Mouse (Mus musculus) mouse trophoblast stem cell (cell line): ENCODE results near the gene Rfx2.

ENCODE experiments used
- in situ Hi-C, 2 experiments: fragments of 300-500 bp; cut with MseI, MboI; formaldehyde crosslinking; loops; 2 replicates in 1 of 2; 3 replicates in 1 of 2; pipeline ENCODE4 v1.15.1; 2025

Rfx2 gene

DNA sequence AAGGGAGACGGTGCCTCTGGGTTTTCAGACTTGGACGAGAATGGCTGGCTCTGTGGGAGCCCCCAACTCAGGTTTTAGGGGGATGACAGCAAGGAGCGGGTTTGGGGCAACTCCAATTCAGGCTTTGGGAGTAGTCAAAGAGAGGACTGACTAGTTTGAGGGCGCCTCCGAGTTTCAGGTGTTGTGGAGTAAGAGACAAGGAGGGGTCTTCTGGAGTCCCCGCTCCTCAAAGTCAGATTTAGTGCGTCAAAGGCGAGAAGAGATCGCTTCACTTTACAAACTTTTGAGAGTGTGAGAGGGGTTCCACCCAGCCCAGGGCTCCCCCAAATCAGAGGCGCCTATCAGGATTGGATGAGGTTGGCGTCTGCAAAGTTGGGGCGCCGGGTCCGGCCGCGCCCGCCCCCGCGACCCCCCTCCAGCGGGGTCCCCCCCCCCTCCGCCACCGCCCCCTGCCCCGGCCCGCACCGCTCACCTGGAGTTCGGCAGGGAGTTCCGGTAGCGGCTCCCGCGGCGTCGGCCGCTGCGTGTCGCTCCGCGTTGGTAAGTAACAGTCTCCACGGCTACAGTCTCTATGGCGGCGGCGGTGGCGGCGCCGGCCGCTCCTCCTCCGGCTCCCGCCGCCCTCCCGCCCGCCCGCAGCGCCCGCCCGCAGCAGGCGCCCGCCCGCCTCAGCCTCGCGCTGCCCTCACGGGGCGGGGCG is at the start of gene Rfx2:
TSS of gene Rfx2 (minus strand) at position 603 of the 700 bp plus-strand sequence.
- in situ Hi-C loops = no loop called here

DNA sequence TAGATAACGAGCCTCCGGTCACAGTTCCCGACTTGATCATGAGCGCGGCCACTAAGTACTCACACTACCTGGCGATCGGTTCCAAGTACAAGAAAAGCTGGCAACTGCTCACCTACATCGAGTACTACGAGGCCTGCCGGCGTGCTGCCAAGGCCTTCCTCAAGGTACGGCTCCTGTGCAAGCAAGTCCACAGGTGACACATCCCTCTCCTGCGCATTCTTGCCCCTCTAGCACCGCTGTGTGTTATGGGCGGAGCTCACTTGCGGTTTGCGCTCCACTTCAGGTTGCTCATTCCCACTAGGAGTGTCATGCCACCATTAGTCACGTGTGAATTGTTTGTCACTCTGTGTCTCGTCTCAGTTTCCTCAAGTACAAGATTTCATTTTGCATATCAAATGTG is 46.6 kb upstream of the Rfx2 start:
- in situ Hi-C loops = no loop called here

DNA sequence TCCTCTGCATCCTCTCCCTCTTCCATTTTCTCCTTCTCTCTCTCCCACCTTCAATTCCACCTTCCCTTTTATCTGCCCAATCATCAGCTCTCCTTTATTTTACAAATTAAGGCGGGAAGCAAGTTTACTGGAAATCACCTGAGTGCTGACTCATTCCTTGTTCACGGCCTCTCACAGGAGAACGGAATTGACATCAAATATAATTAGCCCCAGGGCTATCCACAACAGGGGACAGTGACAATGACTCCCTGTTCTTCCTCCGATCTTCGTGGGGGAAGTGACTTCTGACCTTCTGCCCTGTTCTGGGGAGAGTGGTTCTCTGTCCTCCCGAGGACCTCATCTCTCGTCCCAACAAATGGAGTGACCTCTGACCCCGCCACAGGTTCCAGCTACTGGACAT is 46.2 kb upstream of the Rfx2 start:
- in situ Hi-C loops = no loop called here

DNA sequence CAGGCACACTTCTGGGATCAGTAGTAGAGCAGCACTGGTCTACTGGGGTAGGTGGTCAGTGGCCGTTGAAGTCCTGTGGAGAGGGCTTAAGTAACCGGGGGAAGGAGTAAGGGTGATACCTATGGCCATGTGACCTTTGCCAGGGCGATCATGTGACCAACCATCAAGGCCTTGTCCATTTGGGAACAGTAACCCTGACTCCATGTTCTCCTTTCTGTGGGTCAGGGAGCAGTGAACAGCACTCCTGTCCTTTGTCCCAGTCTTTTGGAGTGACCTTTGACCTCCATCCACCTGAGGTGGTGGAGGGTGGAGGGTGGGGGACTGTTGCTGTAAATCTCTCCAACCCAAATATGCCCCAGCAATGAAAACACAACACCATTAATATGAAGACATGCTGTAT is 45.7 kb upstream of the Rfx2 start:
- in situ Hi-C loops = no loop called here

DNA sequence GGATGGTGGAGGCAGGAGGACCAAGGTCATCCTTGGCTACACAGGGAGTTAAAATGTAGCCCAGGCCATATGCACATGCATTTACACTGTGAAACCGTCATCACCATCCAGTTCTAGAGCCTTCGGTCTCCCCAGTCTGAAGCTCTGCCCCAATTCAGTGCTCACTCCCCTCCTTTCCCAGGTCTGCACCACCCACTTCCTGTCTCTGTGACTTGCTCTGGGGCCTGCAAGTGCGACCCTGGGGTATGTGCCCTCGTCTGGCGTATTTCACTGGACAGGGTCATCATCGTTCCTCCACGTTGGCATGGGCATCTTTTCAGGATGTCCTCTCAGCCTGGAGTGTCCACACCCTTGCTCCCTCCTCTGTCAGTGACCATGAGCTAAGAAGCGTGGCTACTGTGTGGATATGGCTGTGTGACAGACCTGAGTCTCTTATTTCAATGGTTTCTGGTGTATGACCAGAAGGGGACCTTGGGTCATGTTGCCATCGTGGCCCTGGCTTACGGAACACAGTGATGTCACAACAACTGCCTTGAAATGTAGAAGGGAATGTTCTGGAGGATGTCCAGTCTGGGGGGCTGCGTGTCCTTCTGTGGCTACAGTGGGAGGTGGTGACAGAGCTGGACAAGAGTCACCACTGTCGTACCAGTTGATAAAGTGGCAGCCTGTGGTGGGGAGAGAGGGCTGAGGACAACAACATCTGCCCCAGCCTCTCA is 44.3 kb upstream of the Rfx2 start, which contains the start of gene 1700061G19Rik:
TSS of gene 1700061G19Rik (plus strand) at position 542 of the 716 bp plus-strand sequence.
- in situ Hi-C loops = no loop called here

DNA sequence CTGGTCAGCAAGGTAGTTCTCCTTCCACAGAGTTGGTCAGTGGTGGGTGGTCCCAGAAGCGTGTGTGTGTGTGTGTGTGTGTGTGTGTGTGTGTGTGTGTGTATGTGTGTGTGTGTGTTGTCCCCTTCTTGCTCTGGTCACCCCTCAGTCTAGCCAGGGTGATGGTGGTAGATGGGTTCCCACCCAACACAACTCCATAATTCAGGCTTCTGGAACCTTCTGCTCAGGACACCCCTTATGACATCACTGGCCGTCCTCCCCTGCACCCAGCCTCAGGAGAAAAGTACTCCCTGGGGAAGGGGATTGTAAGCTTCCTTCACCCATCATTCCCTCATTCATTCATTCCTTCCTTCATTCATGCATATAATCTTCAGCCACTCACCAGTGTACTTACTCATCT is 43.4 kb upstream of the Rfx2 start, which contains the start of gene Acsbg2:
TSS of gene Acsbg2 (minus strand) at position 211 of the 400 bp plus-strand sequence.
- in situ Hi-C loops = no loop called here

DNA sequence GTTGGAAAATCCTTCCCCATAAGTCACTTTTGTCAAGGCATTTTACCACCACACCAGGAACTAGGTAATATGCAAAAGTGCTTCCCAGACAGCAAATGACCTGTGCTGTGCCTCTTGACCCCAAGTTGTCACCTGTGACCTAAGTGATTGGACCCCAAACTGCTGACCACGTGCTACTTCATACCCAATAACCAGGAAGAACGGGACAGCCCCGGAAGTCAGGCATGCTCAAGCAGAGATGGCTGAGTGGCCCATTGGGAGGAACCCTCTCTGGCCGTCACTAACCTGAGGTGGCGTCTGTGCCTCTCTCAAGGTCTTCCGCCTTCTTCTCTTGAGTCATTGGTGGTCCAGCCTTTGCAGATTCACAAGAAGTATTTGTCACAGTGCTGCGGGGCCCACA is 41.7 kb upstream of the Rfx2 start:
- in situ Hi-C loops = no loop called here

DNA sequence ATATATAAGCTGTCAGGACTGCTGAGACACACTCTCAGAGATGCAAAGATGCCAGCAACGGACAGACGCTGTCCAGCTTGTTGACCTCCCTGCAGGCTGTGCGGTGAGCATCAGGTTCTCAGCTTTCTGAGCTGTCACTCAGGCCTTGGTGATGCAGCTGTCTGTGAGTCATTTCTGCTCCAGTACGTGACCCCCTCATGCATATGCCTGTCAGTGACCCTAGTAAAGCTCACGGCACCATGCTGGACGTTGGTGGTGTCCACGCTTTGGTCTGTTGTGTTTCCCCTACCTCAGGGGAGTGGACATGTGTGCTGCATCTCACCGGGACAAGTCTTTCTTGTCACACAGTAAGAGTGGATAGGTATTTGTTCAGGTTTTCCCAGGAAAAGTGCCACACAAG is 41.0 kb upstream of the Rfx2 start:
- in situ Hi-C loops = no loop called here

DNA sequence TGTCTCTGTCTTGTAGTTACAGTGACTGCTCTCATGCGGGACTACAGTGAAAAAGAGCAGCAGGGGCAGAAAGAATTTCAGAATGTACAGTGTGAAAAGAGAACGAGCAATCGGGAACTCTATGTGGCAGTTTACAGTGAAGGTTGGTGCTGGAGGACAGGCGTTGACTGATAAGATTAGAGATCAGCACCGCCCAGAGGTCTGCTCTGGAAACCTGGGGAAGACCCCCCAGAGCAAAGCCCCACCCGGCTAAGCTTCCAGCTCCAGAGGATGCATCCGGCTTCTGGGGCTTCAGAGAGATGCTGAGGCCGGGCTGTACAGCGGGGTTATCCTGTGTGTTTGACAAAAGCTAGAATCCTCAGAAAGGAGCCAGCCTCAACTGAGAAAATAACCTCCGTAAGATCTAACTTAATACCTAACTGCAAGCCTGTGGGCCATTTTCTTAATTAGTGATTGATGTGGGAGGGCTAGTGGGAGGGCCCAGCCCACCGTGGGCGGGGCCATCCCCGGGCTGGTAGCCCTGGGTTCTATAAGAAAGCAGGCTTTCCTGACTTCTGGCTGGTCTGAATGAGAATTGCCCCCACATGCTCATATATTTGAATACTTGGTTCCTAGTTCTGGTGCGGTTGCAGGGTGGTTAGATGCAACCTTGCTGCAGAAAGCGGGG is 39.6 kb upstream of the Rfx2 start:
- in situ Hi-C loops = no loop called here

DNA sequence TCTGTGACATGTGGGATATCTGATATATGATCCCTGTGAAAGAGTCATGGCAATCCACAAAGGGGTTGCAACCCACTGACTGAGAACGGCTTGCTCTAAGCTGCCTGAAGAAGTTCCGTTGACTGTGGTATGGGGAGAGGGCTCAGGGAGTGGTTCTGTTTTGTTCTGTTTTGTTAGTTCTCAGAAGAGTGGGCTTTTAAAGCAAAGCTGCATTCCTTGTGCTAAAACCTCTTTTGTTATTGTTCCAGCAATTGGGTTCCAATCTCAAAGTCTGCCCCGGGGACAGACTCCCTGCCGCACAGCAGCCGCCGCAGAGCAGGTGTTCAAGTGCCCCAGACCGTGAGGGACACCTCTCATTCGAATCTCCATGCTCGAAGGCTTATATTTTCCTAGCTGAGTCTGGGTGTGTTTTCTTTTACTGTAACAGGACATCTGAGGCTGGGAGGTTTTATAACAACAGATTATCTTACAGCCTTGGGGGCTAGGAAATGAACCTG is 38.7 kb upstream of the Rfx2 start:
- in situ Hi-C loops = no loop called here

DNA sequence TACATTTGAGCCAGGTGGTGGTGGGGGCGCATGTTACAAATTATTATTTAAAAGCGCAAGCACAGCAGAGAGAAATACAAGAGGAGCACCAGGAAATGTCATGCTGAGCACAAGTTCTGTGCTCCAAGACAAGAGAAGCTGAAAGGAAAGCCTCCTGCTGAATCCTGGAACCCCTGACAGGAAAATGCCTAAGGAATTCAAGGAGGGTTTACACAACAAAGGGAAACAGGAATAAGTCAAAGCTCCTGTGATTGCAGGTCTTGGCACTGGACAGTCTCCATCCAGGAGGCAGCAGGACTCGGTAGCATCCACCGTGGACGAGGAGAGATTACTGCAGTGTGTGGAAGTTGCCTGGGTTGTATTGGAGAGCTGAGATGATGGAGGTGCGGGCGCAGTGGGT is 35.3 kb upstream of the Rfx2 start:
- in situ Hi-C loops = no loop called here

DNA sequence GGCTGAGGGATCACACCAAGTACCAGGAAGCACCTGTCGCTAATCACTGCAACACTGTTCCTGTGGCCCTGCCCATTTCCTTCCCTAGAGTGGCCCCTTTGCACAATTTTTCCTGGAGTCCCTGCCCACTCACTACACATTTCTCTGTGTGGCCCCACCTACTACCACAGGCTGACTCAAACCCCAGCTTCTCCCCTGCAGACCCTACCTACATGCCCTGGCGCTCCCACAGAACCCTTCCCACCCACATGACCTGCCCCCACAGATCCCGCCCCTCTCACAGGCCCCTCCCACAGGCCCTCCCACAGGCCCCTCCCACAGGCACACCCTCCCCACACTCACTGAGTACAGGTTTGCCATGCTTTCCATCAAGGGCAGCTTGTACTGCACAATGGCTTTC is 30.4 kb upstream of the Rfx2 start:
- in situ Hi-C loops = no loop called here

DNA sequence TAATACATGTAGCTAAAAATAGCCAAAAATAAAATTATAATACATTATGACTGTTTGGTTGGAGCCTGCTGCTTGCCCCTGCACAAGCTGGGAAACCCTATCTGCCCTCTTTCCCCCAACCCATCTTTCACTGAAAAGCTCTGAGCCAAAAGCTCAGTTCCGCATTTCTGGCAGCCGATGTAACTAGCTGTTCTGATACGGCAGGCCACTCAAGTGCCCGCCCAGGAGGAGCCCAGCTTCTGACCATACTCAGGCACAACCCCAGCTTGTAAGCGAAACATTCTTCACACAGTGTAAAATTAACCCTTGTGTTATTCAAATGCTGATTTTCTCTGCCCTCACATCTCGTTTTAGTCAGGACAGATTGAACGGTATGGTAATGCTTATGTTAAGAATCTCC is 28.1 kb upstream of the Rfx2 start:
- in situ Hi-C loops = loop anchor here in 1 of 2 experiments (5.0 kb wide), 1 partner anchor 42 kb away; no protein-coding TSS in a partner anchor

DNA sequence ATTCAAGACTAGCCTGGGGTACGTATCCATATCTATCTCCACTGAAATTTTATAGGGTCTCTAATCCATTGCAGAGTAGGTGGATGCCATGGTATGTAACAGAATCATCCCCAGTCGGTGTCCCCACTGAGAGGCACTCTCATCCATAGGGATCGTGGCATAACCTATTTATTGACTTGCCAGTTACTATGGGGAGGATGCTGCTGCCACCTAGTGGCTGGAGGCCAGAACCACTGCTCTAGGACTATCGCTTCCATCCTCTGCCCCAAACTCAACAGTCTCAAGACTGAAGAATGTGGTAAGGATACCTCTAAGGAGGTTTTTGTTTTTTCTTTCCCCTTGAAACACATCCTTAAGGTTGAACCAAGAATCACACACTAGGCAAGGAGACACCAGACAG is 27.4 kb upstream of the Rfx2 start:
- in situ Hi-C loops = loop anchor here in 1 of 2 experiments (5.0 kb wide), 1 partner anchor 41 kb away; no protein-coding TSS in a partner anchor

DNA sequence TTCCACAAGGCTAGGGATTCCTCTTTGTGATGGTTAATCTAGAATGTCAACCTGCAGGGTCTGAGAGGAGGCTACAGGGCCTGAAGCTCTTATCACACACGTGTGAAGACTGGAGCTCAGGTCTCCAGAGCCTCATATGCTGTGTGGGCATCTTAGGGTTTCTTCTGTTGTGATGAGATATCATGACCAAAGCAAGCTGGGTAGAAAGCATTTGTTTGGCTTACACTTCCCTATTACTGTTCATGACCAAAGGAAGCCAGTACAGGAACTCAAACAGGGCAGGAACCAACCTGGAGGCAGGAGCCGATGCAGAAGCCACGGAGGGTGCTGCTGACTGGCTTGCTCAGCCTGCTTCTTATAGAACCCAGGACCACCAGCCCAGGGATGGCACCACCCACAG is 24.6 kb upstream of the Rfx2 start:
- in situ Hi-C loops = loop anchor here in 1 of 2 experiments (5.0 kb wide), 1 partner anchor 38 kb away; no protein-coding TSS in a partner anchor

DNA sequence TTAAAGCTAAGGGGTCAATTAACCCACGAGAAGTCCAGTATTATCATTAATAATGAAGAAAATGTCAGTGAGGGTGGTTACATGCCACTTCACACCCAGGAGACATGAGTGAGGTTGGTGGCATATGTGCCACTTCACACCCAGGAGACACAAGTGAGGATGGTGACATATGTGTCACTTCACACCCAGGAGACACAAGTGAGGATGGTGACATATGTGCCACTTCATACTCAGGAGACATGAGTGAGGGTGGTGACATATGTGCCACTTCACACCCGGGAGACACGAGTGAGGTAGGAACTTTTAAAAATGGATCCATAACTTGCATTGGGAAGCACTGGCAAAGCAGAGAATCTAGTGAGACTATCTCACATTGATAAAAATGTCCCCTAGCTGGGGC is 20.4 kb upstream of the Rfx2 start:
- in situ Hi-C loops = no loop called here

DNA sequence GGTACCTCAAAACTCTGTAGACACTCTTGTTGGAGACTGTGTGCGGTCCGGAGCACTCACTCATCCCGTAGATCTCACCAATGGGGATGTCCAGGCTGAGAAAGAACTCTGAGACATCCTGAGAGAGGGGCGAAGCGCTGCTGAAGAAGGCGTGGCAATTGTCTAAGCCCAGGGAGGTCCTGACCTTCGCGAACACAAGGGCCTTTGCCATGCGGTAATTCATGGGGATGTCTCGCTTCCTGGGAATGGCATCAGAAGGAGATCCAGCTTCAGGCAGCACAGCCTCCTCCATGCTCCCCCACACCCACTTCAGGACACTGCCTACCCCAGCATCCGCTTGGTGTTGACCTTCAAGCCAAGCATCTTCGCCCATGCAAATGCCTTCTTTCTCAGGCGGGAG is 18.9 kb upstream of the Rfx2 start:
- in situ Hi-C loops = no loop called here

DNA sequence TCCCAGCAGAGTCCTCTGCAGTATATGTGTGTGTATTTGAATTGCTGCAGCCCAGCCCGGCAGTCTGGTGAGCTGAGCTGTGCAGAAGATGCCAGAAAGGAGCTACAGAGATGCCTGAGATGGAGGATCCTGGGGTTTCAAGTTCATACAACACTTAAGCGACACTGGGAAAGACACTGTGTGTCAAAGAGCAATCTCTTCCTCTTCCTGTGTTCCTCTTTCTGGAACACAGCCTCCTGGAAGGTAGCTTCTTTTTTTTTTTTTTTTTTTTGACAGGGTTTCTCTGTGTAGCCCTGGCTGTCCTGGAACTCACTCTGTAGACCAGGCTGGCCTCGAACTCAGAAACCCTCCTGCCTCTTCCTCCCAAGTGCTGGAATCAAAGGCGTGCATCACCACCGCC is 18.0 kb upstream of the Rfx2 start:
- in situ Hi-C loops = no loop called here

DNA sequence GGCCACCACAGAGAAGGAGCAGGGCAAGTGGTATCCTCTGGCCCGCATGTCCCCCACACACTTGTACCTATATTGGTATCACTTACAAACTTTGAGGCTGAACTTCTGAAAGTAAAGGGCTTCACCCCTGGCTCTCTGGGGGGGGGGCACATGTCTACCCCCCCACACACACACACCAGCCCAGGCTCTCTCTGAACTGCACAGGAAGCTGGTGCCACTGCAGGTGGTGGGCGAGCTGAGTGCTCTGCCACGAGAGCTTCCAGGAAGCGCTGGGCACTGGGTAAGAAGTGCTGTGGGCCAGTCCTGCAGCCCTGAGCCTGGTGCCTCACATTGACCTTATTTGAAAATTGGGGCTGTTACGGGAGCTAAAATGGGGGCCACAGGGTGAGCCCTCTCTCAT is 12.9 kb upstream of the Rfx2 start:
- in situ Hi-C loops = no loop called here

DNA sequence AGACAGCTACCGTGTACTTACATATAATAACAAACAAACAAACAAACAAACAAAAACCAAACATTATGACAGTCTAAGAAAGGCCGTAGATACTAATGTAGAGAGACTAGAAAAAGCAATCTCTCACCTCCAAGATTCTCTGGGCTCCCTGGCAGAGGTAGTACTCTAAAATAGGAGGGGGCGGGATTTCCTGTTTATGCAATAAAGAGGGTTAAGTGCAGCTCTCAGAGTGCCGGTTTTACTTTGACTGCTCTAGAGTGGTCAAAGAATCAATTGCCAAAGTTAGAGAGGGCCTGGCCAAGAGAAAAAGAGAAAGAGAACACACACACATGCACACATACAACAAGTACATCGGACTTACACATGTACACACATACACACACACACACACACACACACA is 11.4 kb upstream of the Rfx2 start:
- in situ Hi-C loops = no loop called here

DNA sequence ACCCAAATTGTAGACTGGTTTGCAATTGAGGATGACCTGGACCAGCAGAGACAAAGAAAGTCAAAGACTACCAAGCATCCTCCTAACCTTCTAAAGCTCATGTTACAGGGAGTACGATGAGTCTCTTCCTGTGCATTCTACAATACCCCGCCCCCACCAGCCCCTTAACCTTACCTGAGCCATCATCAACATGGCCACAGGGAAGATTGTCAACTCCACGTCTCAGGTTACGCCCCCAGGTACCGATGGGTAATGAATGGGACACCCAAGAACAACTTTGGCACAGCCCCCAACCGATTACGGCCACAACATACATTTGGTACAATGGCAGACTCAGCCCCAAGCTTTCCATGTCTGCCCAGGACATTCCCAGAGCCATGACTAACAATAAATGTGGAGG is 9.7 kb upstream of the Rfx2 start:
- in situ Hi-C loops = no loop called here

DNA sequence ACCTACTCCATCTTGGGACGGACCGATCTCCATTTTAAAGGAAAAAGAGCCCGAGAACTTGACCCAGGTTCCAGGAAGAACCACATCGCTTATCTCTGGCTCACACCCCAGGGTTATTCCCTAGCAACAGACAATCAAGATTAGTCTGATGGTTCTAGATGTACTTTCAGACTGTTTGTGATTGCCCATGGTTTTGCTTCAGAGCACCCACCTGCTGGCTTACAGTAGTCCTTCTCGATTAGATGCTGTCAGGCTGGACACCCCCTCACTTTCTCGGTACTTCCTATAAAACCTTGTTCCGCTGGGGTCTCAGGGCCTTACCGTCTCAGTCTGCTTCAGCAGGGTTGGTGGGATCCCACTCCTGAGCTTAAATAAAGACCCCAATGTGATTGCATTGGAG is 5.5 kb upstream of the Rfx2 start:
- in situ Hi-C loops = no loop called here
